Comparison of ENCODE assay signal across 8 mouse cellular contexts in genomic region chr12:99836404-99837131, GRCm38 (mm10). TPM values are rescaled to one million over a fixed set of nuclear protein-coding genes. Genes with fewer than 3 reads are reported as not detected.
DNase-seq lines count a peak whose midpoint lies in the region; ATAC-seq lines count a peak whose summit lies in the region.
"Had no signal": no experiment of that assay in that cellular context is flagged by ENCODE, and none has a peak within 500 bp of the region (broad histone marks: within the 10 kb centered on the region; RNA-seq: fewer than 3 reads in every experiment).

No protein-coding gene starts in this region.

- WGBS in embryonic facial prominence, embryonic 13.5 days: 75% methylated on average over 20 of the region's 20 CpGs
- 32% methylated on average over 20 of the region's 20 CpGs for WGBS in neural tube, embryonic 13.5 days

- peak; percentile 45 for DNase-seq in MN1 (ENCODE audit: low spot score)
- peak; percentile 14 for DNase-seq in adrenal gland, postnatal 25 days
- peak; percentile 53 for DNase-seq in hindlimb bud, embryonic 11.5 days (ENCODE audit: extremely low spot score, low read depth, low spot score)
- peak; percentile 75 to 84 for DNase-seq in left cerebral cortex, postnatal 14 days (ENCODE audit: low spot score in 2 of 2)
- DNase-seq in ovary, postnatal 10 days (ENCODE audit: low spot score): no peak
- DNase-seq: liver, embryonic 13.5 days had no signal

- H3K9ac ChIP-seq in embryonic facial prominence, embryonic 13.5 days: no peak overlapping the region
- H3K9ac ChIP-seq in neural tube, embryonic 13.5 days: no peak overlapping the region
- H3K9ac ChIP-seq: liver, embryonic 13.5 days had no signal

- H3K4me3 ChIP-seq in embryonic facial prominence, embryonic 13.5 days: no peak overlapping the region
- 0 out of 2 replicates have a peak overlapping the region, but pooled peaks have one; percentile 0 for H3K4me3 ChIP-seq in neural tube, embryonic 13.5 days
- H3K4me3 ChIP-seq: liver, embryonic 13.5 days had no signal

- H3K36me3 ChIP-seq in embryonic facial prominence, embryonic 13.5 days: no peaks in the 10 kb centered on the region
- H3K36me3 ChIP-seq in neural tube, embryonic 13.5 days: no peaks in the 10 kb centered on the region
- H3K36me3 ChIP-seq: liver, embryonic 13.5 days had no signal

- H3K27me3 ChIP-seq in embryonic facial prominence, embryonic 13.5 days: no peaks in the 10 kb centered on the region
- no peaks in the 10 kb centered on the region for H3K27me3 ChIP-seq in neural tube, embryonic 13.5 days
- H3K27me3 ChIP-seq: liver, embryonic 13.5 days had no signal

- peaks cover 11% of the 10 kb centered on the region; the same call in 1 of the 2 replicates for H3K4me1 ChIP-seq in embryonic facial prominence, embryonic 13.5 days
- peaks cover 27% of the 10 kb centered on the region for H3K4me1 ChIP-seq in neural tube, embryonic 13.5 days (replicated peaks)
- H3K4me1 ChIP-seq: liver, embryonic 13.5 days had no signal

- no peak overlapping the region for H3K4me2 ChIP-seq in embryonic facial prominence, embryonic 13.5 days
- H3K4me2 ChIP-seq in neural tube, embryonic 13.5 days: peak overlapping the region; percentile 44
- H3K4me2 ChIP-seq: liver, embryonic 13.5 days had no signal

- 0 out of 2 replicates have a peak, but pooled peaks cover 3% of the 10 kb centered on the region for H3K9me3 ChIP-seq in embryonic facial prominence, embryonic 13.5 days
- no peaks in the 10 kb centered on the region for H3K9me3 ChIP-seq in neural tube, embryonic 13.5 days
- H3K9me3 ChIP-seq: liver, embryonic 13.5 days had no signal

- ATAC-seq in embryonic facial prominence, embryonic 13.5 days (ENCODE audit: insufficient number of reproducible peaks, insufficient read depth, low FRiP score, low TSS enrichment, low read depth): 0 out of 2 replicates have a peak, but pooled peaks have one; percentile 26
- peak; percentile 84 for ATAC-seq in neural tube, embryonic 13.5 days (ENCODE audit: low read depth)

- intact Hi-C loops in left cerebral cortex, postnatal 14 days (cut with DNase I): loop anchor here (10.0 kb wide), 1 partner anchor 272 kb away; the partner anchor contains the start of gene Foxn3

- H3K27ac ChIP-seq in embryonic facial prominence, embryonic 13.5 days: no peak overlapping the region
- H3K27ac ChIP-seq in neural tube, embryonic 13.5 days (replicated peaks): peak overlapping the region; percentile 82
- H3K27ac ChIP-seq: liver, embryonic 13.5 days had no signal

RNA-seq across cellular contexts. Expression of gene Efcab11, which starts 47.7 kb away (rescaled TPM):
- 0.82 and 1.7 TPM in 2 replicates for total RNA-seq in adrenal gland, postnatal 25 days (2021)
- polyA plus RNA-seq in embryonic facial prominence, embryonic 13.5 days (2015; fragmentation: Nextera tagmentation; extraction: Ambion mirVana): 14.8 and 16.8 TPM in 2 replicates
- under 1 TPM; 0.29 to 0.61 TPM for total RNA-seq in left cerebral cortex, postnatal 14 days (2021)
- polyA plus RNA-seq in neural tube, embryonic 13.5 days (2015; fragmentation: Nextera tagmentation; extraction: Ambion mirVana): 4.2 and 4.7 TPM in 2 replicates

RNA-seq across cellular contexts. Expression of gene Tdp1, which starts 47.7 kb away (rescaled TPM):
- total RNA-seq in adrenal gland, postnatal 25 days (2021): 15.8 and 18.6 TPM in 2 replicates
- 63.1 and 65.5 TPM in 2 replicates for polyA plus RNA-seq in embryonic facial prominence, embryonic 13.5 days (2015; fragmentation: Nextera tagmentation; extraction: Ambion mirVana)
- total RNA-seq in left cerebral cortex, postnatal 14 days (2021): 10 to 100 TPM; 26.5 to 30.0 TPM
- 44.5 and 47.1 TPM in 2 replicates for polyA plus RNA-seq in neural tube, embryonic 13.5 days (2015; fragmentation: Nextera tagmentation; extraction: Ambion mirVana)
